Mouse (Mus musculus): ENCODE measurements around the gene Tbc1d19. TPM values are rescaled to one million over a fixed set of nuclear protein-coding genes. Genes with fewer than 3 reads are reported as not detected.

Tbc1d19 gene
- 4.1 and 4.2 TPM in 2 replicates for polyA plus RNA-seq (2015; fragmentation: Nextera tagmentation; extraction: Ambion mirVana)

- H3K4me2 ChIP-seq = peak within 1 kb of the TSS; percentile 72
- peak within 1 kb of the TSS; percentile 44 for H3K9ac ChIP-seq
- H3K36me3 ChIP-seq (replicated peaks) = no peaks in the 10 kb centered on the region
- 0 out of 2 replicates have a peak, but pooled peaks cover 6% of the 10 kb centered on the region for H3K4me1 ChIP-seq (replicated peaks)
- ATAC-seq (ENCODE audit: insufficient read depth) = peak; percentile 84
- H3K4me3 ChIP-seq (replicated peaks) = peak within 1 kb of the TSS; percentile 67
- H3K9me3 ChIP-seq (replicated peaks) = no peaks in the 10 kb centered on the region
- H3K27me3 ChIP-seq = no peaks in the 10 kb centered on the region
- WGBS (ENCODE audit: insufficient replicate concordance) = 5% methylated on average over 36 of the region's 36 CpGs
- H3K27ac ChIP-seq (replicated peaks) = no peak within 1 kb of the TSS
Measured at GRCm38 (mm10) chr5:53809115-53809991, at the start of gene Tbc1d19. Gene Tbc1d19, plus strand, starts transcription at chr5:53809606.

GRCm38 (mm10) chr5:53759912-53760311 is 49.5 kb upstream of the Tbc1d19 start:
- ATAC-seq (ENCODE audit: insufficient read depth) = no peak
- Histone ChIP-seq H3K27me3 (no peaks in the 10 kb centered on the region), H3K4me1 (replicated peaks) (no peaks in the 10 kb centered on the region), H3K9me3 (replicated peaks) (no peaks in the 10 kb centered on the region), H3K4me2 (no peak overlapping the region), H3K9ac (no peak overlapping the region), H3K36me3 (replicated peaks) (no peaks in the 10 kb centered on the region), H3K4me3 (replicated peaks) (no peak overlapping the region), H3K27ac (replicated peaks) (no peak overlapping the region)
- whole genome bisulfite sequencing (ENCODE audit: insufficient replicate concordance) = 72% methylated on average over 4 of the region's 4 CpGs

GRCm38 (mm10) chr5:53760914-53761313 is 48.5 kb upstream of the Tbc1d19 start:
- WGBS (ENCODE audit: insufficient replicate concordance) = 75% methylated on average over 3 of the region's 3 CpGs
- H3K4me1 ChIP-seq (replicated peaks) = no peaks in the 10 kb centered on the region

GRCm38 (mm10) chr5:53761346-53761745 is 48.1 kb upstream of the Tbc1d19 start:
- Histone ChIP-seq H3K27ac (replicated peaks) (no peak overlapping the region), H3K4me3 (replicated peaks) (no peak overlapping the region), H3K36me3 (replicated peaks) (no peaks in the 10 kb centered on the region), H3K27me3 (no peaks in the 10 kb centered on the region), H3K9ac (no peak overlapping the region), H3K4me1 (replicated peaks) (no peaks in the 10 kb centered on the region), H3K4me2 (no peak overlapping the region), H3K9me3 (replicated peaks) (no peaks in the 10 kb centered on the region)
- 59% methylated on average over 3 of the region's 3 CpGs for WGBS (ENCODE audit: insufficient replicate concordance)
- no peak for ATAC-seq (ENCODE audit: insufficient read depth)

More at GRCm38 (mm10) chr5:53760914-53761313, 48.5 kb upstream of the Tbc1d19 start:
- Histone ChIP-seq H3K4me3 (replicated peaks) (no peak overlapping the region), H3K9me3 (replicated peaks) (no peaks in the 10 kb centered on the region), H3K27ac (replicated peaks) (no peak overlapping the region), H3K9ac (no peak overlapping the region), H3K27me3 (no peaks in the 10 kb centered on the region), H3K36me3 (replicated peaks) (no peaks in the 10 kb centered on the region), H3K4me2 (no peak overlapping the region)
- ATAC-seq (ENCODE audit: insufficient read depth) = no peak

GRCm38 (mm10) chr5:53784818-53785520 is 24.4 kb upstream of the Tbc1d19 start:
- Histone ChIP-seq H3K4me1 (replicated peaks) (no peaks in the 10 kb centered on the region), H3K4me2 (no peak overlapping the region), H3K27me3 (no peaks in the 10 kb centered on the region), H3K9ac (no peak overlapping the region), H3K4me3 (replicated peaks) (no peak overlapping the region), H3K9me3 (replicated peaks) (no peaks in the 10 kb centered on the region), H3K27ac (replicated peaks) (no peak overlapping the region), H3K36me3 (replicated peaks) (no peaks in the 10 kb centered on the region)
- 51% methylated on average over 12 of the region's 12 CpGs for WGBS (ENCODE audit: insufficient replicate concordance)
- ATAC-seq (ENCODE audit: insufficient read depth) = no peak

- Histone ChIP-seq H3K27ac (replicated peaks) (no peak overlapping the region), H3K9me3 (replicated peaks) (no peaks in the 10 kb centered on the region), H3K36me3 (replicated peaks) (no peaks in the 10 kb centered on the region), H3K4me3 (replicated peaks) (no peak overlapping the region), H3K9ac (no peak overlapping the region), H3K27me3 (0 out of 2 replicates have a peak, but pooled peaks cover 3% of the 10 kb centered on the region), H3K4me2 (no peak overlapping the region), H3K4me1 (replicated peaks) (no peaks in the 10 kb centered on the region)
- WGBS (ENCODE audit: insufficient replicate concordance) = 54% methylated on average over 2 of the region's 2 CpGs
- ATAC-seq (ENCODE audit: insufficient read depth) = no peak
Measured at GRCm38 (mm10) chr5:53801379-53801778, 8.0 kb upstream of the Tbc1d19 start.

GRCm38 (mm10) chr5:53819711-53820110 is 10.3 kb downstream of the Tbc1d19 start:
- 77% methylated on average over 7 of the region's 7 CpGs for WGBS (ENCODE audit: insufficient replicate concordance)
- Histone ChIP-seq H3K4me1 (replicated peaks) (no peaks in the 10 kb centered on the region), H3K27me3 (no peaks in the 10 kb centered on the region), H3K4me3 (replicated peaks) (no peak overlapping the region), H3K27ac (replicated peaks) (no peak overlapping the region), H3K36me3 (replicated peaks) (no peaks in the 10 kb centered on the region), H3K9ac (no peak overlapping the region), H3K4me2 (no peak overlapping the region), H3K9me3 (replicated peaks) (no peaks in the 10 kb centered on the region)
- ATAC-seq (ENCODE audit: insufficient read depth) = no peak

GRCm38 (mm10) chr5:53825886-53826285 is 16.5 kb downstream of the Tbc1d19 start:
- no peak overlapping the region for H3K4me2 ChIP-seq
- no peaks in the 10 kb centered on the region for H3K27me3 ChIP-seq
- H3K4me3 ChIP-seq (replicated peaks) = no peak overlapping the region
- no peak for ATAC-seq (ENCODE audit: insufficient read depth)
- H3K27ac ChIP-seq (replicated peaks) = no peak overlapping the region
- H3K4me1 ChIP-seq (replicated peaks) = no peaks in the 10 kb centered on the region
- WGBS (ENCODE audit: insufficient replicate concordance) = 41% methylated on average over 7 of the region's 7 CpGs
- no peak overlapping the region for H3K9ac ChIP-seq
- H3K36me3 ChIP-seq (replicated peaks) = no peaks in the 10 kb centered on the region
- no peaks in the 10 kb centered on the region for H3K9me3 ChIP-seq (replicated peaks)

GRCm38 (mm10) chr5:53834489-53834888 is 25.1 kb downstream of the Tbc1d19 start:
- WGBS (ENCODE audit: insufficient replicate concordance) = 72% methylated on average over 4 of the region's 4 CpGs
- no peak for ATAC-seq (ENCODE audit: insufficient read depth)
- H3K27me3 ChIP-seq = no peaks in the 10 kb centered on the region
- no peaks in the 10 kb centered on the region for H3K36me3 ChIP-seq (replicated peaks)
- H3K9ac ChIP-seq = no peak overlapping the region
- H3K4me3 ChIP-seq (replicated peaks) = no peak overlapping the region
- H3K9me3 ChIP-seq (replicated peaks) = no peaks in the 10 kb centered on the region
- H3K4me2 ChIP-seq = no peak overlapping the region
- H3K27ac ChIP-seq (replicated peaks) = no peak overlapping the region
- H3K4me1 ChIP-seq (replicated peaks) = no peaks in the 10 kb centered on the region

- Histone ChIP-seq H3K4me3 (replicated peaks) (no peak overlapping the region), H3K9me3 (replicated peaks) (no peaks in the 10 kb centered on the region), H3K9ac (no peak overlapping the region), H3K4me1 (replicated peaks) (no peaks in the 10 kb centered on the region), H3K4me2 (no peak overlapping the region), H3K27me3 (no peaks in the 10 kb centered on the region), H3K36me3 (replicated peaks) (no peaks in the 10 kb centered on the region), H3K27ac (replicated peaks) (no peak overlapping the region)
- 66% methylated on average over 5 of the region's 5 CpGs for WGBS (ENCODE audit: insufficient replicate concordance)
- no peak for ATAC-seq (ENCODE audit: insufficient read depth)
Measured at GRCm38 (mm10) chr5:53841256-53841655, 31.9 kb downstream of the Tbc1d19 start.

- Histone ChIP-seq H3K9me3 (replicated peaks) (no peaks in the 10 kb centered on the region), H3K36me3 (replicated peaks) (no peaks in the 10 kb centered on the region), H3K4me2 (no peak overlapping the region), H3K4me1 (replicated peaks) (no peaks in the 10 kb centered on the region), H3K4me3 (replicated peaks) (no peak overlapping the region), H3K9ac (no peak overlapping the region), H3K27me3 (no peaks in the 10 kb centered on the region), H3K27ac (replicated peaks) (no peak overlapping the region)
- no peak for ATAC-seq (ENCODE audit: insufficient read depth)
- WGBS (ENCODE audit: insufficient replicate concordance) = 37% methylated on average over 2 of the region's 2 CpGs
Measured at GRCm38 (mm10) chr5:53848294-53848942, 39.0 kb downstream of the Tbc1d19 start.

All from liver, embryonic 15.5 days (tissue).